Mouse (Mus musculus): ENCODE measurements around the gene Neurl1a.

DNA sequence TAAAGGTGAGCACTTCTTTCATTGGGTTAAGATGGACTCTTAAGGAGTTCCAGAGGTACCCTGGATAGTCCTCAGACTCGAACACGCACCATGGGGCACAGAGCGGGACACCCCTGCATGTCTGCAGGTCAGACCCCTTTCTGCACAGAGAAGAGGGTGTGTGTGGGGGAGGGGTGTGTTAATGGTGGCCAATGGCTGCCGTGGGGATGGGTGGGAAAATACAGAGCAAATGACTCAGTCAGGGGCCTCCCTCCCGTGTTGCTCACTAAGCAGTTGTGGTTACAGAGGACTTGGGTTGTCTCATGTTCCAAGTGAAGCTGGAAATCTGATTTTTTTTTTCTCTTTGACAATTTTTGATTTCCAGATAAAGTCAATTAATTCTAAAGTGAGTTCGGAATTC lies 36.2 kb upstream of the Neurl1a start:
- TF ChIP-seq CTCF (IDR thresholded peaks at IDR 0.05; ENCODE audit: control insufficient read depth, insufficient read depth, insufficient read length): no peak
- TF ChIP-seq FOSL1 (IDR thresholded peaks at IDR 0.05; ENCODE audit: insufficient read depth, low read length, poor library complexity, severe bottlenecking): no peak
- no peak for TF ChIP-seq USF1 (IDR thresholded peaks at IDR 0.05; ENCODE audit: low read depth)

Data from C2C12 (cell line).